Mouse (Mus musculus): ENCODE measurements around the gene Pepd.

GRCm38 (mm10) chr7:34973877-34974276 lies 61.7 kb downstream of the Pepd start:
- TF ChIP-seq MAFK (IDR thresholded peaks at IDR 0.05; ENCODE audit: borderline replicate concordance, low read depth, low read length) (no peak), POLR2A (IDR thresholded peaks at IDR 0.05; ENCODE audit: control insufficient read depth in 1 of 2, insufficient read depth in 1 of 2, low read depth in 1 of 2, low read length in 2 of 2, poor library complexity in 1 of 2) (no peak), CHD2 (IDR thresholded peaks at IDR 0.05; ENCODE audit: low read length) (no peak), KAT2A (conservative IDR thresholded peaks at IDR 0.05; ENCODE audit: low read depth, low read length) (no peak), JUND (IDR thresholded peaks at IDR 0.05; ENCODE audit: low read depth, low read length) (no peak), TCF12 (IDR thresholded peaks at IDR 0.05; ENCODE audit: low read depth, low read length) (no peak), NRF1 (IDR thresholded peaks at IDR 0.05; ENCODE audit: insufficient read depth, low read depth, low read length, poor library complexity, severe bottlenecking) (no peak), CTCF (IDR thresholded peaks at IDR 0.05 in 2 of 3, conservative IDR thresholded peaks at IDR 0.05 in 1 of 3; ENCODE audit: control insufficient read depth in 1 of 3, insufficient read depth in 1 of 3, low read depth in 2 of 3, low read length in 3 of 3, poor library complexity in 1 of 3, severe bottlenecking in 1 of 3) (no peak), MAX (IDR thresholded peaks at IDR 0.05; ENCODE audit: low read length) (no peak)

Data from MEL (cell line).